Mouse (Mus musculus) erythroblast, embryonic 14.5 days (primary cell): ENCODE measurements around the gene Zfpl1. TPM values are rescaled to one million over a fixed set of nuclear protein-coding genes. Genes with fewer than 3 reads are reported as not detected.

Source experiments
- H3K27me3 ChIP-seq: 2 replicates; pipeline ENCODE4 v1.6.1; 2012; ENCODE audit warnings: inconsistent platforms; ENCODE audit not compliant: control insufficient read depth
- H3K36me3 ChIP-seq: 2 replicates; pipeline ENCODE4 v1.6.1; 2012; ENCODE audit warnings: mild to moderate bottlenecking, inconsistent platforms; ENCODE audit not compliant: control insufficient read depth
- H3K4me1 ChIP-seq: 2 replicates; pipeline ENCODE4 v1.6.1; 2012; ENCODE audit warnings: inconsistent platforms; ENCODE audit not compliant: control insufficient read depth
- H3K4me3 ChIP-seq: replicated peaks from 2 replicates; pipeline ENCODE3; 2012; ENCODE audit warnings: moderate library complexity, mild to moderate bottlenecking, inconsistent platforms
- H3K9me3 ChIP-seq: 2 replicates; pipeline ENCODE4 v1.6.1; 2012; ENCODE audit warnings: low read length, inconsistent platforms, mixed read lengths; ENCODE audit not compliant: control insufficient read depth
- GATA1 ChIP-seq: IDR thresholded peaks from 2 replicates; pipeline ENCODE4 v1.6.1; 2012; ENCODE audit warnings: low read length, inconsistent platforms, mixed read lengths
- TAL1 ChIP-seq: IDR thresholded peaks from 3 replicates; pipeline ENCODE4 v1.6.1; 2012; ENCODE audit warnings: low read length, inconsistent platforms, mixed read lengths
- polyA plus RNA-seq: library from polyadenylated mRNA; stranded (reverse); fragments of >175 nt; gene quantifications from 2 replicates; pipeline ENCODE4 v1.2.3, GENCODE M21; 2012

Gene Zfpl1
- polyA plus RNA-seq, 1 experiment, result 5.1 TPM

DNA sequence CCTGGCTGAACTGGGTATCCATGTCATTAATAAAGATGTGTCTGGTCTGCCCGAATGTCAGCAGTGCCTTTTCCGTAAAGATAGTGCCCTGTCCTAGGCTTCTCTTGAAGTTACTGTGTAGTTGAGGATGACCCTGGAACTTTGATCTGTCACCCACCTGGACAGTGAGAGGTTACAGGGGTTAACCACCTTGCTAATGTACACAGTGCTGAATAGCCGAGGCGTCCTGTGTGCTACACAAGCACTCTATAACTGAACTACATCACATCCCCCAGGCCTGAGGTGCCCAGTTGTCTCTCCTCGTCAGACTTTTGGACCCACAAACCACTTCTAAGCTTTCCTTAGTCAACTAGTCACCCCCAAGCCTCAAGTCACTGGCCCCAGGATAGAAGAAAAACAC is 22.3 kb downstream of the Zfpl1 start:
- peaks cover 58% of the 10 kb centered on the region for H3K4me1 ChIP-seq
- peak overlapping the region; percentile 70 for H3K4me3 ChIP-seq
- no peaks in the 10 kb centered on the region for H3K9me3 ChIP-seq
- peaks cover 35% of the 10 kb centered on the region for H3K36me3 ChIP-seq
- no peaks in the 10 kb centered on the region for H3K27me3 ChIP-seq
- TF ChIP-seq GATA1 (no peak), TAL1 (no peak)

DNA sequence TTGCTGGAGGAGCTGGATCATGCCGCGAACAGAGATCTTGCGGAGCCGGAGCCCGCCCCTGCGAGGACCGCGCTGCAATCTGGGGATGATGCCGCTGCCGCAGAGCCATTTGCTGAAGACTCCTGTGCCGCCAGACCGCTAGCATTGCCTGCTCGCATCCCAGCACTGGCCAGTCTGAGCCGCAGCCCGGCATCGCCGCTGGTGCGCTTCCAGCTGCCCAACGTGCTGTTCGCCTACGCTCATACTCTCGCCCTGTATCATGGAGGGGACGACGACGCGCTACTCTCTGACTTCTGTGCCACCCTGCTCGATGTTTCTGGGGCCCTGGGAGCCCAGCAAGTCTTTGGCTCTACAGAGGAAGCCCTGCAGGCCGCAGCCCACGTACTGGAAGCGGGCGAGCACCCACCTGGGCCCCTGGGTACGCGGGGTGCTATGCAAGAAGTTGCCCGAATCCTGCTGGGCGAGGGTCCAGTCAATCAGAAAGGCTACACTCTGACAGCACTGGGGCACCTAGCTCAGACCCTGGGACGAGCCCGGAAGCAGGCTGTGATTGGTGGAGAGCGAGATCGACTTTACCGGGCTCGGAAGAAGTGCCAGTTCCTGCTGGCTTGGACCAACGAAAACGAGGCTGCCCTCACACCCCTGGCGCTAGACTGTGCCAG is 23.0 kb downstream of the Zfpl1 start:
- Histone ChIP-seq H3K4me3 (peak overlapping the region; percentile 70), H3K4me1 (peaks cover 56% of the 10 kb centered on the region), H3K9me3 (no peaks in the 10 kb centered on the region), H3K36me3 (peaks cover 35% of the 10 kb centered on the region), H3K27me3 (no peaks in the 10 kb centered on the region)
- TF ChIP-seq TAL1 (no peak), GATA1 (no peak)

DNA sequence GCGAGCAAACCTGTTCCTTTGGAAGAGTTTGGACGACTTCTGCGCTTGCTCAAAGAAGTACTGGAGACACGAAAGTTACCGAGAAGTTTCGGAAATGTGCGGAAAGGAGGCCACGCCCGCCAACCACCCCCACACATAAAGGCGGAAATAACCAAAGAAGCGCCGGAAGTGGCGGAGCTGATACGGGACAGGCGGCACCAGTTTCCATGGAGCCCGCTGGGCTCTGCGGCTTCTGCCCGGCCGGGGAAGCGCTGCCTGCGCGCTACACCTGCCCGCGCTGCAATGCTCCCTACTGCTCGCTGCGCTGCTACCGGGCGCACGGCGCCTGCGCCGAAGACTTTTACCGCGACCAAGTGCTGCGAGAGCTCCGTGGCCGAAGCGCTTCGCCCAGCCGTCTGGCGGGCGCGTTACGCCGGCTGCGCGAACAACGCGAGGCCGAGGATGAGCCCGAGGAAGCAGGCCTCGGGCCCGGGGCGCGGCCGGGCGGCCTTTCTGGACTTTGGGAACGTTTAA is 23.7 kb downstream of the Zfpl1 start, which contains the start of gene Znhit2:
Znhit2 (plus strand) TSS at position 172 of the 513 bp plus-strand sequence.
- Histone ChIP-seq H3K4me3 (peak within 1 kb of the TSS; percentile 70), H3K36me3 (peaks cover 42% of the 10 kb centered on the region), H3K27me3 (no peaks in the 10 kb centered on the region), H3K9me3 (no peaks in the 10 kb centered on the region), H3K4me1 (peaks cover 56% of the 10 kb centered on the region)
- TF ChIP-seq TAL1 (no peak), GATA1 (peak; percentile 81)

DNA sequence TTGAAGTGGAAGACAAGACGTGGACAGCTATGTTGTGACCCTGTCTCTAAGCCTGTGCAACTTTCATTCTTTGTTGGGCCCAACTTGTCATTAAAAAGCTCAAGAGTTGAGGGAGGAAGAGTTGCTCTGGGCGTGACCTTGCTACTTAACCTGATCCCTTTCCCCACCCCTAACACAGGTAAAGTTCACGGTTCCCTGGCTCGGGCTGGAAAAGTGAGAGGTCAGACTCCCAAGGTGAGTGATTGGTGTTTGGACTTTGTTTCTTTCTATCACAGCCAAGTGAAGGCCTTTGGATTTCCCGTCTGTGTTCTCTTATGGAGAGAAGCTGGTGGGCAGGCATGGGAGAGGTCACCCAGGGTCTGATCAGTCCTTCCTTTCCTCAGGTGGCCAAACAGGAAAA is 25.8 kb downstream of the Zfpl1 start:
- Histone ChIP-seq H3K9me3 (no peaks in the 10 kb centered on the region), H3K4me1 (peaks cover 64% of the 10 kb centered on the region), H3K27me3 (no peaks in the 10 kb centered on the region), H3K4me3 (peak overlapping the region; percentile 100), H3K36me3 (peaks cover 60% of the 10 kb centered on the region)
- no peak for TF ChIP-seq TAL1
- TF ChIP-seq GATA1, result no peak

- H3K36me3 ChIP-seq, result peaks cover 60% of the 10 kb centered on the region
- H3K4me3 ChIP-seq, result peak overlapping the region; percentile 100
- peaks cover 61% of the 10 kb centered on the region for H3K4me1 ChIP-seq
- H3K27me3 ChIP-seq, result no peaks in the 10 kb centered on the region
- no peak for TF ChIP-seq GATA1
- TF ChIP-seq TAL1, result no peak
- H3K9me3 ChIP-seq, result no peaks in the 10 kb centered on the region
Measured at GRCm38 (mm10) chr19:6058513-6058912, 26.2 kb downstream of the Zfpl1 start.

GRCm38 (mm10) chr19:6057313-6058096 is 27.3 kb downstream of the Zfpl1 start, which contains the start of the genes Mrpl49 and Fau:
Gene Mrpl49, minus strand, starts transcription at chr19:6057785.
Gene Fau, plus strand, starts transcription at chr19:6057844.
- peaks cover 62% of the 10 kb centered on the region for H3K36me3 ChIP-seq
- H3K4me3 ChIP-seq, result peak within 1 kb of the TSS; percentile 100
- H3K4me1 ChIP-seq, result peaks cover 56% of the 10 kb centered on the region
- TF ChIP-seq GATA1 (no peak), TAL1 (no peak)
- no peaks in the 10 kb centered on the region for H3K27me3 ChIP-seq
- no peaks in the 10 kb centered on the region for H3K9me3 ChIP-seq

GRCm38 (mm10) chr19:6056696-6057095 is 28.1 kb downstream of the Zfpl1 start:
- Histone ChIP-seq H3K4me1 (peaks cover 48% of the 10 kb centered on the region), H3K4me3 (peak overlapping the region; percentile 100), H3K9me3 (no peaks in the 10 kb centered on the region), H3K36me3 (peaks cover 66% of the 10 kb centered on the region), H3K27me3 (no peaks in the 10 kb centered on the region)
- TF ChIP-seq TAL1 (no peak), GATA1 (no peak)

- Histone ChIP-seq H3K4me1 (peaks cover 52% of the 10 kb centered on the region), H3K4me3 (no peak overlapping the region), H3K36me3 (peaks cover 89% of the 10 kb centered on the region), H3K27me3 (no peaks in the 10 kb centered on the region), H3K9me3 (no peaks in the 10 kb centered on the region)
- TF ChIP-seq TAL1 (no peak), GATA1 (no peak)
Measured at GRCm38 (mm10) chr19:6054296-6054695, 30.5 kb downstream of the Zfpl1 start.

- Histone ChIP-seq H3K9me3 (no peaks in the 10 kb centered on the region), H3K36me3 (peaks cover 91% of the 10 kb centered on the region), H3K4me1 (peaks cover 61% of the 10 kb centered on the region), H3K4me3 (no peak overlapping the region), H3K27me3 (no peaks in the 10 kb centered on the region)
- TF ChIP-seq TAL1 (no peak), GATA1 (no peak)
Measured at GRCm38 (mm10) chr19:6052516-6052915, 32.2 kb downstream of the Zfpl1 start.
